In the genomic region with DNA sequence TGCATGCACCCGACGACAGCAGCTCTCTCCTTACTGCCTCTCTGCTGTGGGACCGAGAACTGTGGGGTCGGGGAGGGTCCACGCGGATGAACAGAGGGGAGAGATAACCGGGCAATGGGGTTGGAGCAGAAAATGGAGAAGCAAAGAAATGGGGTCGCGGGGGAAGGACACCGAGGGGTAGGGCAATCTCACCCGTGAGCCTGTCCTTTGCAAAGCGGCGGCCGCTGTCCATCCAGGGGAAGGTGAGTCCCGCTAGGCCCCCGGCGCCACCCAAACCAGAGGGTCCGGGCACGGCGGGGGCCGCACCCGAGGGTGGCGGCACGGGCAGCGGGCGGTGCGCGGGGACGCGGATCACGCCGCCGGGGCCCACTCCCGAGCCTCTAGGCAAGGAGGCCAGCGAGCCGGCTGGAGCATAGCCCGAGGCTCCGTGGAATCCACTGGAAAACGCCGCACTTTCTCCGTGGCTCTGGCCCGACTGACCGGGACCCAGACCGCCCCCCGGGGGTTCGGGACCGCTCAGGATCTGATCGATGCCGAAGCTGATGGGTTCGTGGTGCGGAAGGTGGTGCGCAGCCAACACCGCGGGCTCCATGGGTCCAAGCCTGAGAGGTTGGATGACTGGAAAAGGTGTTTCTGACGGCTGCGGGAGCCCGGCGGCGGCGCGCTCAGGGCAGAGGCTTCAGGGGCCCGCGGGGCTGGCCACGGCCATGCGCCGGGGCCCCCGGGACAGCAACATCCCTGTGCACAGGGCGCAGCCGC, we compare ENCODE assay signal across 10 mouse cellular contexts. TPM values are rescaled to one million over a fixed set of nuclear protein-coding genes. Genes with fewer than 3 reads are reported as not detected.
A peak's percentile ranks its signal among the peaks of the same experiment; 100 is the strongest.
DNase-seq lines count a peak whose midpoint lies in the region; ATAC-seq lines count a peak whose summit lies in the region.
"Had no signal": no experiment of that assay in that cellular context is flagged by ENCODE, and none has a peak within 500 bp of the region (broad histone marks: within the 10 kb centered on the region; RNA-seq: fewer than 3 reads in every experiment).

No protein-coding gene starts in this region.

- WGBS in heart, embryonic 16.5 days, result 1% methylated on average over 68 of the region's 69 CpGs
- WGBS in embryonic facial prominence, embryonic 10.5 days, result 1% methylated on average over 69 of the region's 69 CpGs
- WGBS in hindbrain, embryonic 13.5 days, result 2% methylated on average over 66 of the region's 69 CpGs
- under 1% methylated on average over 68 of the region's 69 CpGs for WGBS in midbrain, embryonic 14.5 days

- H3K4me3 ChIP-seq in heart, embryonic 16.5 days (ENCODE audit: low read length), result peak overlapping the region; percentile 34
- peak overlapping the region; percentile 51 for H3K4me3 ChIP-seq in embryonic facial prominence, embryonic 10.5 days
- peak overlapping the region; percentile 21 for H3K4me3 ChIP-seq in hindbrain, embryonic 13.5 days
- H3K4me3 ChIP-seq in midbrain, embryonic 14.5 days (replicated peaks; ENCODE audit: low read depth, low read length), result no peak overlapping the region
- H3K4me3 ChIP-seq: erythroblast, embryonic 14.5 days had no signal

- intact Hi-C loops in heart, postnatal 14 days (cut with DNase I), result loop anchor here (10.0 kb wide), 1 partner anchor 325 kb away; no protein-coding TSS in a partner anchor

- H3K9me3 ChIP-seq in heart, embryonic 16.5 days (replicated peaks; ENCODE audit: control insufficient read depth, low read length), result no peaks in the 10 kb centered on the region
- H3K9me3 ChIP-seq in embryonic facial prominence, embryonic 10.5 days, result no peaks in the 10 kb centered on the region
- no peaks in the 10 kb centered on the region for H3K9me3 ChIP-seq in hindbrain, embryonic 13.5 days
- no peaks in the 10 kb centered on the region for H3K9me3 ChIP-seq in midbrain, embryonic 14.5 days (ENCODE audit: control insufficient read depth, low read length)

- H3K27ac ChIP-seq in heart, embryonic 16.5 days (ENCODE audit: low read length), result no peak overlapping the region
- peak overlapping the region; percentile 24; the same call in 1 of the 2 replicates for H3K27ac ChIP-seq in embryonic facial prominence, embryonic 10.5 days (replicated peaks)
- no peak overlapping the region for H3K27ac ChIP-seq in hindbrain, embryonic 13.5 days
- no peak overlapping the region for H3K27ac ChIP-seq in midbrain, embryonic 14.5 days (replicated peaks; ENCODE audit: low read depth, low read length)

- no peaks in the 10 kb centered on the region for H3K36me3 ChIP-seq in heart, embryonic 16.5 days (ENCODE audit: control insufficient read depth, insufficient read depth)
- no peaks in the 10 kb centered on the region for H3K36me3 ChIP-seq in embryonic facial prominence, embryonic 10.5 days (replicated peaks)
- no peaks in the 10 kb centered on the region for H3K36me3 ChIP-seq in hindbrain, embryonic 13.5 days
- no peaks in the 10 kb centered on the region for H3K36me3 ChIP-seq in midbrain, embryonic 14.5 days (ENCODE audit: control insufficient read depth, insufficient read depth, low read length)

- H3K9ac ChIP-seq in heart, embryonic 16.5 days (ENCODE audit: low read length), result no peak overlapping the region
- H3K9ac ChIP-seq in hindbrain, embryonic 13.5 days, result no peak overlapping the region
- H3K9ac ChIP-seq in midbrain, embryonic 14.5 days (replicated peaks; ENCODE audit: low read length), result no peak overlapping the region

- peaks cover 95% of the 10 kb centered on the region for H3K27me3 ChIP-seq in heart, embryonic 16.5 days (ENCODE audit: control insufficient read depth, insufficient read depth, low read length)
- H3K27me3 ChIP-seq in embryonic facial prominence, embryonic 10.5 days (replicated peaks; ENCODE audit: low read depth, poor library complexity, severe bottlenecking), result peaks cover 100% of the 10 kb centered on the region
- H3K27me3 ChIP-seq in hindbrain, embryonic 13.5 days, result peaks cover 99% of the 10 kb centered on the region
- peaks cover 93% of the 10 kb centered on the region for H3K27me3 ChIP-seq in midbrain, embryonic 14.5 days (ENCODE audit: control insufficient read depth, insufficient read depth, low read length)

- H3K4me1 ChIP-seq in heart, embryonic 16.5 days (ENCODE audit: control insufficient read depth, insufficient read depth, low read length), result peaks cover 12% of the 10 kb centered on the region; the same call in 1 of the 2 replicates
- H3K4me1 ChIP-seq in embryonic facial prominence, embryonic 10.5 days, result peaks cover 43% of the 10 kb centered on the region
- H3K4me1 ChIP-seq in hindbrain, embryonic 13.5 days (replicated peaks), result peaks cover 28% of the 10 kb centered on the region
- 0 out of 2 replicates have a peak, but pooled peaks cover 3% of the 10 kb centered on the region for H3K4me1 ChIP-seq in midbrain, embryonic 14.5 days (ENCODE audit: control insufficient read depth, insufficient read depth, low read length)

- peak overlapping the region; percentile 19; the same call in 1 of the 2 replicates for H3K4me2 ChIP-seq in heart, embryonic 16.5 days (ENCODE audit: low read depth, low read length)
- peak overlapping the region; percentile 11; the same call in 1 of the 2 replicates for H3K4me2 ChIP-seq in hindbrain, embryonic 13.5 days
- H3K4me2 ChIP-seq in midbrain, embryonic 14.5 days (ENCODE audit: low read length), result 0 out of 2 replicates have a peak overlapping the region, but pooled peaks have one; percentile 10

- ATAC-seq in heart, embryonic 16.5 days (replicated peaks; ENCODE audit: extremely low read depth, insufficient read depth, low FRiP score), result no peak; the same call in 1 of the 2 replicates
- ATAC-seq in hindbrain, embryonic 13.5 days (ENCODE audit: low FRiP score), result no peak
- ATAC-seq in midbrain, embryonic 14.5 days (ENCODE audit: low FRiP score, low TSS enrichment), result no peak
- ATAC-seq in erythroblast, adult 5-6 weeks (replicated peaks; ENCODE audit: low FRiP score, poor library complexity, severe bottlenecking), result no peak

- DNase-seq in heart, postnatal 14 days, result no peak
- DNase-seq in embryonic facial prominence, embryonic 10.5 days (ENCODE audit: low spot score), result peak; percentile 72
- DNase-seq in midbrain, embryonic 14.5 days, result no peak
- no peak for DNase-seq in natural killer cell, adult 2 months (ENCODE audit: low spot score in 2 of 2)
- no peak for DNase-seq in layer of hippocampus, adult 8-10 months (ENCODE audit: low spot score in 2 of 2)

RNA-seq across cellular contexts. Expression of gene Tlx2, which starts 0.4 kb away (rescaled TPM):
- polyA plus RNA-seq in heart, embryonic 16.5 days (2015; fragmentation: Nextera tagmentation; extraction: Ambion mirVana), result 0.27 and 0.45 TPM in 2 replicates
- not detected for total RNA-seq in heart, postnatal 14 days (2021)
- 8.4 and 10.4 TPM in 2 replicates for polyA plus RNA-seq in embryonic facial prominence, embryonic 10.5 days (2016; fragmentation: Nextera tagmentation; extraction: Ambion mirVana)
- polyA plus RNA-seq in hindbrain, embryonic 13.5 days (2015; fragmentation: Nextera tagmentation; extraction: Ambion mirVana), result 1.6 and 2.8 TPM in 2 replicates
- polyA plus RNA-seq in midbrain, embryonic 14.5 days (2014; fragmentation: Nextera tagmentation; extraction: Ambion mirVana), result not detected in 2 replicates
- not detected for total RNA-seq in layer of hippocampus, adult 8-10 months (2022)
- not detected in 2 replicates for total RNA-seq in erythroblast, adult 5-6 weeks (2015; ENCODE audit: low replicate concordance)
- not detected in 2 replicates for total RNA-seq in erythroblast, adult 5-6 weeks (2017; ENCODE audit: low replicate concordance)
- total RNA-seq: liver, adult 2 months had no signal
- polyA plus RNA-seq: erythroblast, embryonic 14.5 days; liver, adult 2 months had no signal

RNA-seq across cellular contexts. Expression of gene Pcgf1, which starts 8.0 kb away (rescaled TPM):
- 16.6 and 18.0 TPM in 2 replicates for polyA plus RNA-seq in heart, embryonic 16.5 days (2015; fragmentation: Nextera tagmentation; extraction: Ambion mirVana)
- 1 to 10 TPM; 6.7 to 7.8 TPM for total RNA-seq in heart, postnatal 14 days (2021)
- polyA plus RNA-seq in embryonic facial prominence, embryonic 10.5 days (2016; fragmentation: Nextera tagmentation; extraction: Ambion mirVana), result 45.7 and 49.5 TPM in 2 replicates
- 45.6 and 47.1 TPM in 2 replicates for polyA plus RNA-seq in hindbrain, embryonic 13.5 days (2015; fragmentation: Nextera tagmentation; extraction: Ambion mirVana)
- 43.5 and 58.8 TPM in 2 replicates for polyA plus RNA-seq in midbrain, embryonic 14.5 days (2014; fragmentation: Nextera tagmentation; extraction: Ambion mirVana)
- total RNA-seq in layer of hippocampus, adult 8-10 months (2022), result 10 to 100 TPM; 32.0 to 37.0 (median 34.0) TPM
- 19.8 and 29.7 TPM in 2 replicates for total RNA-seq in erythroblast, adult 5-6 weeks (2015; ENCODE audit: low replicate concordance)
- total RNA-seq in erythroblast, adult 5-6 weeks (2017; ENCODE audit: low replicate concordance), result 11.0 and 18.1 TPM in 2 replicates

RNA-seq across cellular contexts. Expression of gene Dqx1, which starts 12.0 kb away (rescaled TPM):
- polyA plus RNA-seq in heart, embryonic 16.5 days (2015; fragmentation: Nextera tagmentation; extraction: Ambion mirVana), result 0.57 and 0.75 TPM in 2 replicates
- under 1 TPM; 0.57 to 0.61 TPM for total RNA-seq in heart, postnatal 14 days (2021)
- polyA plus RNA-seq in embryonic facial prominence, embryonic 10.5 days (2016; fragmentation: Nextera tagmentation; extraction: Ambion mirVana), result 1.8 and 2.8 TPM in 2 replicates
- 0.81 and 0.91 TPM in 2 replicates for polyA plus RNA-seq in hindbrain, embryonic 13.5 days (2015; fragmentation: Nextera tagmentation; extraction: Ambion mirVana)
- polyA plus RNA-seq in midbrain, embryonic 14.5 days (2014; fragmentation: Nextera tagmentation; extraction: Ambion mirVana), result 0.53 and 0.68 TPM in 2 replicates
- total RNA-seq in layer of hippocampus, adult 8-10 months (2022), result 1 to 10 TPM in 3 of 4 experiments, under 1 TPM in 1; 0.41 to 2.1 (median 1.5) TPM
- 1.7 and 3.5 TPM in 2 replicates for total RNA-seq in erythroblast, adult 5-6 weeks (2015; ENCODE audit: low replicate concordance)
- total RNA-seq in erythroblast, adult 5-6 weeks (2017; ENCODE audit: low replicate concordance), result 4.2 and 6.7 TPM in 2 replicates

RNA-seq across cellular contexts. Expression of gene Htra2, which starts 14.6 kb away (rescaled TPM):
- polyA plus RNA-seq in heart, embryonic 16.5 days (2015; fragmentation: Nextera tagmentation; extraction: Ambion mirVana), result 81.8 and 94.5 TPM in 2 replicates
- 10 to 100 TPM; 30.2 to 34.6 TPM for total RNA-seq in heart, postnatal 14 days (2021)
- polyA plus RNA-seq in embryonic facial prominence, embryonic 10.5 days (2016; fragmentation: Nextera tagmentation; extraction: Ambion mirVana), result 83.5 and 90.0 TPM in 2 replicates
- 68.6 and 74.6 TPM in 2 replicates for polyA plus RNA-seq in hindbrain, embryonic 13.5 days (2015; fragmentation: Nextera tagmentation; extraction: Ambion mirVana)
- polyA plus RNA-seq in midbrain, embryonic 14.5 days (2014; fragmentation: Nextera tagmentation; extraction: Ambion mirVana), result 38.5 and 53.1 TPM in 2 replicates
- 10 to 100 TPM; 50.0 to 60.6 (median 51.8) TPM for total RNA-seq in layer of hippocampus, adult 8-10 months (2022)
- 69.4 and 97.8 TPM in 2 replicates for total RNA-seq in erythroblast, adult 5-6 weeks (2015; ENCODE audit: low replicate concordance)
- 41.9 and 57.7 TPM in 2 replicates for total RNA-seq in erythroblast, adult 5-6 weeks (2017; ENCODE audit: low replicate concordance)

RNA-seq across cellular contexts. Expression of gene Aup1, which starts 15.3 kb away (rescaled TPM):
- 140 and 148 TPM in 2 replicates for polyA plus RNA-seq in heart, embryonic 16.5 days (2015; fragmentation: Nextera tagmentation; extraction: Ambion mirVana)
- total RNA-seq in heart, postnatal 14 days (2021), result 10 to 100 TPM; 82.7 to 85.5 TPM
- polyA plus RNA-seq in embryonic facial prominence, embryonic 10.5 days (2016; fragmentation: Nextera tagmentation; extraction: Ambion mirVana), result 148 and 172 TPM in 2 replicates
- polyA plus RNA-seq in hindbrain, embryonic 13.5 days (2015; fragmentation: Nextera tagmentation; extraction: Ambion mirVana), result 168 and 178 TPM in 2 replicates
- 111 and 145 TPM in 2 replicates for polyA plus RNA-seq in midbrain, embryonic 14.5 days (2014; fragmentation: Nextera tagmentation; extraction: Ambion mirVana)
- 100 to 1,000 TPM; 123 to 153 (median 136) TPM for total RNA-seq in layer of hippocampus, adult 8-10 months (2022)
- total RNA-seq in erythroblast, adult 5-6 weeks (2015; ENCODE audit: low replicate concordance), result 197 and 242 TPM in 2 replicates
- total RNA-seq in erythroblast, adult 5-6 weeks (2017; ENCODE audit: low replicate concordance), result 212 and 218 TPM in 2 replicates
